Mouse (Mus musculus) brain, adult 2 months (tissue): ENCODE data around the gene Odf3l1.
"Not testable (repeated sequence)": the region's sequence is repeated elsewhere in the genome, so short reads cannot be mapped to it uniquely, and the experiment has no call there.

ENCODE experiments used
- DNase-seq: peaks from one replicate; pipeline ENCODE4 v3.0.0; 2011; ENCODE audit warnings: low read depth, low spot score

Gene Odf3l1

DNA sequence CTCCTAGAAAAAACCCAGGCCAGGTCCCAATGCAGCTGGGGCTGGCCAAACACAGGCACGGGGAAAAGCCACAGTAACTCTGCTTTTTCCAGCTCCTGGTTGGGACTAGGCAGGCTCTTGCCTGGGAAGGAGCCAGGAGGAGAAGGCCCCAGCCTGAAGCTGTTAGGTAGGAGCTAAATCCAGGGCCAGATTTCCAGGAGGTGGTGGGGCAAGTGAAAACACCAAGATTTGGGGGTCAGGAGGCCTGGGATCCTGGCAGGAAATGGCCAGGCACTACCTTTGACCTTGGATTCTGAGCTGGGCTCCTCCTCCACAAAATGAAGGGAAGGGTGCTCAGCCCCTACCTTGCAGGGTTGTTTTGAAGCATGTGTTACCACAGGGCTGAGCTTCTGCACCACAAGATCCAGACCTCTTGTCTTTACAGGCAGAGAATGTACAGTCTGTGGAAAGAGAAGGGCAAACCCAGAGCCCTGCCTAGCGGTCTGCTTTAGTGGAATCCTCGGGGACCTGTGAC, at the start of gene Odf3l1:
TSS of gene Odf3l1 (minus strand) at position 464 of the 514 bp plus-strand sequence.
- no peak for DNase-seq

DNA sequence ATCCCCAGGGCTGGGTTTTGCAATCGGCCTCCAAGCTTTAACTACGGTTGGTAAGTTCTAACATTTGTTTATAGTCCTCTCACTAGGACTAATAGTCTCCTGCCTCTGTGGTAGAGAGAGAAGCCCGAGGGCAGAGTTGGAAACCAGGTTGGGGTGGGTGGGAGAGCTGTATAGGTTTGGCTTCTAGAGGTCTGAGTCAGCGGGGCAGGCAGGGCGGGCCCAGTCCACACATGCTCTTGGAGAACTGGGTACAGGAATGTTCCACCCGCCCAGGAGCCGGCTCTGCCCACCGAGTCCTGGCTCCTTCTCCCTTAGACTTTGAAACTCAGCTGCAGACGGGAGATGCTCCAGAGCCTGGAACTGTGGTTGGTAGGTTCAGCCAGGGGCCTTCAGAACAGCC, 49.5 kb upstream of the Odf3l1 start:
- no peak for DNase-seq

DNA sequence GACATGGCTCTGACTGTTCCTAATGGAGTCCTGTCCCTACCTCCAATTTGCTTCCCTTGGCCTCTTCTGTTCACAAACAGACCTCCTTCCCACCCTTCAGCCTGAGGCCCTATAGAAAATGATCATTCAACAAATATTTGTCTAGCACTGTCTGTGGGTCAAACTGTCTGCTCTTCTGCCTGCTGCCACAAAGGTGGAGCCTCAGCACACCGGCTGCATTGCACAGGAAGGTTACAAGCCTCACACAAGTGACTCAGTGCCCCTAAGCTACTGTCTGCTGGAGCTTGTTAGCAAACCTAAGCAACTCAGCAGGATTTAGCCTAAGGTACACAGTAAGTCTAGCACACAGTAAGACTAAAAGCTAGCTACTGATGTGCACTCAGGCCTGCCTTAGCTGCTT, 46.5 kb upstream of the Odf3l1 start:
- no peak for DNase-seq

GRCm38 (mm10) chr9:56909991-56910390, 45.5 kb upstream of the Odf3l1 start:
- DNase-seq: not testable (repeated sequence)

- DNase-seq: no peak
Observed at GRCm38 (mm10) chr9:56907549-56907948, 43.1 kb upstream of the Odf3l1 start.

- DNase-seq: no peak
Observed at GRCm38 (mm10) chr9:56903662-56904061, 39.2 kb upstream of the Odf3l1 start.

DNA sequence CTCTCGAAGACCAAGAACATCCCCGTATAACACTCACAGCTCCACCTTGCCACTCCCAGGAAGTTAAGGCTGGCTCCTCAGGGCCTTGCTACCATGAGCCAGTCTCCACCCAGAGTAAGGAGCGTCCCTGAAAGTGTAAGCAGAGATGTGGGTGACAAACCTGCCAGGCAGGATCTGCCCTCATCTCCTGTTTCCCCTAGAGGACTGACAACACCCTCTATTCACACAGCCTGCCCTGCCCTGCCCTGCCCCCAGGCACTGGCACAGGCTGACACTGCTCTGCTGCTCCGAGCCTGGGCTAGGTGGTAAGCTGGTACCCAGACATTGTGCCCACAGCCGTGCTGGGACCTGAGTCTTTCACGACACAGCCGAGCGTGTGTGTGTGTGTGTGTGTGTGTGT, 36.7 kb upstream of the Odf3l1 start:
- peak; percentile 81 for DNase-seq

GRCm38 (mm10) chr9:56900571-56900970, 36.1 kb upstream of the Odf3l1 start:
- DNase-seq: no peak

DNA sequence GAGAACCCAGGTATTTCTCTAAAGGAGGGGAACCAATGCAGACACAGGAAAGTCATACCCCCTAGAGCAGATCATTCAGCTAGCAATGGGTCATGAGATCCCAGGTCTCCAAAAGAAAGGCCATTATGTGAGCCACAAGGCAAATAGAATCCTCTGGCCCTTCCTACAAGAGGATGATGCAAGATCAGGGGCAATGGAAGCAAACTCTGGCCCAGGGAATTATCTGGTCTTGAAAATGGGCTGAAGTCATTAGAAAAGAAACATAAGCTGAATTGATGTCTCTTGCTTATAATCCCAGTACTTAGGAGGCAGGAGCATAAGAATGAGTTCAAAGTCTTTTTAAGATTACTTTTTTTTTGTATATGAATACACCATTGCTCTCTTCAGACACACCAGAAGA, 35.6 kb upstream of the Odf3l1 start:
- no peak for DNase-seq

DNA sequence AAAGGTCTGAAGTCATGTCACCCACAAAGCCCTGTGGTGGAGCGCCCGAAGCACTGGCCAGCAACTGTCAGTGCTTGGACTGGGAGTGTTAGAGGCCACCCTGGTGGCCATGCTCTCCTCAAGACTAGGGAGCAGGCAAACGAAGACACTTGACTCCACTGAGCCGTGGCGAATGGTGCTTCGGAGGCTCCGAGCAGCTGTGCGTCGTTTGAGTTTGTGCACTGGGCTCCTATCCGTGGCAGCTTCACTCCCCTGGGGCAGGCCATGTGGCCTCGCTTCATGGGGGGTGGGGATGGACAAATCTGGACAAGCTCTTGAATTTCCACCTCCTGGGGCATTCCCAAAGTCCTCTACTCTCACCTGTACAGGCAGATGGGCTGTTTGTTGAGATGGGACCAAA, 34.9 kb upstream of the Odf3l1 start:
- DNase-seq: no peak

GRCm38 (mm10) chr9:56896779-56897178, 32.3 kb upstream of the Odf3l1 start:
- DNase-seq: no peak

GRCm38 (mm10) chr9:56894006-56894405, 29.5 kb upstream of the Odf3l1 start:
- DNase-seq: peak; percentile 76

GRCm38 (mm10) chr9:56893313-56893712, 28.8 kb upstream of the Odf3l1 start:
- DNase-seq: no peak

DNA sequence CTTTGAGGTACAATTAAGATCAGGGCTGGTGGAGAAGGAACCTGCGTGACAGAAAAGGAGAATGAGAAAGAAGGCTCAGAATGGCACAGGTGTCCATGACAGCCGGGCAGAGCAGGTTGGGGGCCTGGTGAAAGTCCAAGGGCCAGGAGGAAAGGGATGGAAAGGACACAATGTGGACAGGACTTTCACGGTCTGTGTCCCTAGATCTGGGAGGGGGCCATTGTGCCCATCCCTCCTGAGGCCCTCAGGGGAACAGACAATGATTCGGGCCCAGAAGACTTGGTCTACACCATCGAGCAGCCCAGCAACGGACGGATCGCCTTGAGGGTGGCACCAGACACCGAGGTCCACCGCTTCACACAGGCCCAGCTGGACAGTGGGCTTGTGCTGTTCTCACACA, 27.6 kb upstream of the Odf3l1 start:
- DNase-seq: no peak

- peak; percentile 89 for DNase-seq
Observed at GRCm38 (mm10) chr9:56891517-56892011, 27.1 kb upstream of the Odf3l1 start.

DNA sequence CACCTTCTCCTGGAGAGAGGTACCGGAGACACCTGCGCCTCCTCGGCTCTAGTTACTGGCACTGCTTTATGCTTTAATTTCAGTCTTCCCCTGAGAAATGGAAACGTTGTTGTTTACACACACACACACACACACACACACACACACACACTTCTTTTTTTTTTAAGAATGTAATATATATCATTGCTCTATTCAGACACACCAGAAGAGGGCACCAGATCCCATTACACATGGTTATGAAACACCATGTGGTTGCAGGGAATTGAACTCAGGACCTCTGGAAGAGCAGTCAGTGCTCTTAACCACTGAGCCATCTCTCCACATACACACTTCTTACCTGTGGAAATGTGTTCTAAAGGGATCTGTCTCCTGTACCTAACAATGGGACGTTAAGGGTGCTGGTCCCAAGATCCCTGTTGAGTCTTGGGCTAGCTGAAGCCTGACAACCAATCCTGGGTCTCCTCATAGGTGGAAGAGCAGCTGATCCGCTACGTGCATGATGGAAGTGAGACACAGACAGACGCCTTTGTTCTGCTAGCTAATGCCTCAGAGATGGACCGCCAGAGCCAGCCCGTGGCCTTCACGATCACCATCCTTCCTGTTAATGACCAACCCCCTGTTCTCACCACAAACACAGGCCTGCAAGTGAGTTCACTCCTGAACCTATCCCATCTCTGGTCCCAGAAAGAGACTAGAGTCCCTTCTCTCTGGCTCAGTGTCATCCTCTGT, 26.2 kb upstream of the Odf3l1 start:
- DNase-seq: no peak

GRCm38 (mm10) chr9:56889817-56890216, 25.3 kb upstream of the Odf3l1 start:
- DNase-seq: peak; percentile 94

- DNase-seq: no peak
Observed at GRCm38 (mm10) chr9:56887581-56887980, 23.1 kb upstream of the Odf3l1 start.

GRCm38 (mm10) chr9:56886601-56887000, 22.1 kb upstream of the Odf3l1 start:
- DNase-seq: no peak

DNA sequence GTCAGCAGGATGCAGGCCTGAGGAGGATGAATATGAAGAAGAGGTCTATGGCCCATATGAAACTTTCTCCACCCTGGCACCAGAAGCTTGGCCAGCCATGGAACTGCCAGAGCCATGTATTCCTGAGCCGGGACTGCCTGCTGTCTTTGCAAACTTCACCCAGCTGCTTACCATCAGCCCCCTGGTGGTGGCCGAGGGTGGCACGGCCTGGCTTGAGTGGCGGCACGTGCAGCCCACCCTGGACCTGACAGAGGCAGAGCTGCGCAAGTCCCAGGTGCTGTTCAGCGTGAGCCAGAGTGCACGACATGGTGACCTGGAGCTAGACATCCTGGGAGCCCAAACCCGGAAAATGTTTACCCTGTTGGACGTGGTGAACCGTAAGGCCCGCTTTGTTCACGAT, 21.6 kb upstream of the Odf3l1 start:
- DNase-seq: no peak

- DNase-seq: peak; percentile 76
Observed at GRCm38 (mm10) chr9:56884328-56884727, 19.8 kb upstream of the Odf3l1 start.

DNA sequence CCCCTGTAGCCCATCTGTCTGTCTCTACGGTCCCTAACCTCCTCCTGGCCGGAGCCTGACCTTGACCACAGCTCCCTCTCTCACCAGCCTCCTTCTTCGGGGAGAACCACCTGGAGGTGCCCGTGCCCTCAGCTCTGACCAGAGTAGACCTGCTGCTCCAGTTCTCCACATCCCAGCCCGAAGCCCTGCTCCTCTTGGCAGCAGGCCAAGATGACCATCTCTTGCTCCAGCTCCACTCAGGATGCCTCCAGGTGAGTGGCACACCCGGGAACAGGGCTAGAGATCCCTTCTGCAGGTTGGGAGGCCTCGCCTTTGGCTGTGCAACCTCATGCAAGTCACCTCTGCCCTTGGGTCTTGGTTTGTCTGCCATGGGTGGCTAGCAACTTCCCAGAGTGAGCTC, 19.0 kb upstream of the Odf3l1 start:
- DNase-seq: no peak

- no peak for DNase-seq
Observed at GRCm38 (mm10) chr9:56882818-56883217, 18.3 kb upstream of the Odf3l1 start.
